Mouse (Mus musculus) liver, embryonic 14.5 days (tissue): ENCODE data around the gene Mllt3. TPM values are rescaled to one million over a fixed set of nuclear protein-coding genes. Genes with fewer than 3 reads are reported as not detected.

Source experiments
- ATAC-seq: fragments of 200-750 bp; cut with Nextera tagmentation; 2 replicates; pipeline ENCODE4 v1.8.0; 2017; ENCODE audit warnings: moderate number of reproducible peaks, mild to moderate bottlenecking, moderate library complexity; ENCODE audit not compliant: insufficient read depth
- DNase-seq, 3 experiments: peaks; one replicate each; pipeline ENCODE4 v3.0.0-alpha.2; 2012 to 2013; ENCODE audit warnings: low read depth in 3 of 3, low spot score in 3 of 3
- H3K27ac ChIP-seq: fragments of 300-500 bp; sonication (generic); 2 replicates; pipeline ENCODE4 v1.5.1; 2014; ENCODE audit warnings: moderate library complexity, mild to moderate bottlenecking, control low read depth, inconsistent platforms
- H3K27me3 ChIP-seq: fragments of 300-500 bp; sonication (generic); 2 replicates; pipeline ENCODE4 v1.6.1; 2014; ENCODE audit warnings: mild to moderate bottlenecking, low read length, moderate library complexity; ENCODE audit not compliant: control insufficient read depth, insufficient read depth
- H3K36me3 ChIP-seq: fragments of 300-500 bp; sonication (generic); replicated peaks from 2 replicates; pipeline ENCODE4 v1.6.1; 2014; ENCODE audit warnings: low read depth; ENCODE audit not compliant: control insufficient read depth, insufficient read depth
- H3K4me1 ChIP-seq, 2 experiments: fragments of 200-500 bp in 1 of 2; fragments of 300-500 bp in 1 of 2; sonication (generic) in 1 of 2; replicated peaks; 2 replicates each; pipeline ENCODE4 v1.6.1; 2012 to 2014; ENCODE audit warnings: antibody characterized with exemption in 1 of 2, inconsistent platforms in 1 of 2, low read length in 1 of 2; ENCODE audit not compliant: control insufficient read depth in 2 of 2, insufficient read depth in 2 of 2
- H3K4me2 ChIP-seq: fragments of 300-500 bp; sonication (generic); 2 replicates; pipeline ENCODE4 v1.6.1; 2014; ENCODE audit warnings: low read depth, mild to moderate bottlenecking, control low read depth, moderate library complexity
- H3K4me3 ChIP-seq, 2 experiments: fragments of 200-500 bp in 1 of 2; fragments of 300-500 bp in 1 of 2; sonication (generic) in 1 of 2; 2 replicates each; pipeline ENCODE4 v1.5.1; 2012 to 2014; ENCODE audit warnings: low read depth in 2 of 2, low read length in 2 of 2, mild to moderate bottlenecking in 2 of 2, control low read depth in 1 of 2, inconsistent platforms in 1 of 2, moderate library complexity in 1 of 2; ENCODE audit not compliant: insufficient read depth in 1 of 2
- H3K9ac ChIP-seq: fragments of 300-500 bp; sonication (generic); replicated peaks from 2 replicates; pipeline ENCODE4 v1.6.1; 2014; ENCODE audit warnings: mild to moderate bottlenecking, control low read depth, moderate library complexity
- H3K9me3 ChIP-seq: fragments of 300-500 bp; sonication (generic); 2 replicates; pipeline ENCODE4 v1.6.1; 2016; ENCODE audit warnings: low read length, mixed read lengths; ENCODE audit not compliant: control insufficient read depth
- CTCF ChIP-seq: IDR thresholded peaks from 2 replicates; pipeline ENCODE4 v1.5.1; 2016; ENCODE audit warnings: antibody characterized with exemption, low read depth, control low read depth
- EP300 ChIP-seq: IDR thresholded peaks from 2 replicates; pipeline ENCODE4 v1.6.1; 2016; ENCODE audit warnings: antibody characterized with exemption, low read depth
- WGBS: fragments of 180-500 bp; shearing (Covaris S2); extraction: QIAGEN DNeasy Blood & Tissue Kit; methylation state at CpG from one replicate; pipeline ENCODE4 v1.1.7; 2014; ENCODE audit not compliant: insufficient replicate concordance; 5-methylcytosine and 5-hydroxymethylcytosine counted together
- polyA plus RNA-seq, 2 experiments: library from polyadenylated mRNA; depleted of rRNA in 1 of 2; stranded (reverse) in 1 of 2; unstranded in 1 of 2; fragments of >200 nt; fragmentation: Nextera tagmentation in 1 of 2; extraction: Ambion mirVana in 1 of 2; gene quantifications; 2 replicates each; pipeline versions ENCODE4 v1.2.1 to v1.2.3; 2012 to 2014

Mllt3 gene
- polyA plus RNA-seq, 2 experiments = 52.8 to 87.7 TPM

DNA sequence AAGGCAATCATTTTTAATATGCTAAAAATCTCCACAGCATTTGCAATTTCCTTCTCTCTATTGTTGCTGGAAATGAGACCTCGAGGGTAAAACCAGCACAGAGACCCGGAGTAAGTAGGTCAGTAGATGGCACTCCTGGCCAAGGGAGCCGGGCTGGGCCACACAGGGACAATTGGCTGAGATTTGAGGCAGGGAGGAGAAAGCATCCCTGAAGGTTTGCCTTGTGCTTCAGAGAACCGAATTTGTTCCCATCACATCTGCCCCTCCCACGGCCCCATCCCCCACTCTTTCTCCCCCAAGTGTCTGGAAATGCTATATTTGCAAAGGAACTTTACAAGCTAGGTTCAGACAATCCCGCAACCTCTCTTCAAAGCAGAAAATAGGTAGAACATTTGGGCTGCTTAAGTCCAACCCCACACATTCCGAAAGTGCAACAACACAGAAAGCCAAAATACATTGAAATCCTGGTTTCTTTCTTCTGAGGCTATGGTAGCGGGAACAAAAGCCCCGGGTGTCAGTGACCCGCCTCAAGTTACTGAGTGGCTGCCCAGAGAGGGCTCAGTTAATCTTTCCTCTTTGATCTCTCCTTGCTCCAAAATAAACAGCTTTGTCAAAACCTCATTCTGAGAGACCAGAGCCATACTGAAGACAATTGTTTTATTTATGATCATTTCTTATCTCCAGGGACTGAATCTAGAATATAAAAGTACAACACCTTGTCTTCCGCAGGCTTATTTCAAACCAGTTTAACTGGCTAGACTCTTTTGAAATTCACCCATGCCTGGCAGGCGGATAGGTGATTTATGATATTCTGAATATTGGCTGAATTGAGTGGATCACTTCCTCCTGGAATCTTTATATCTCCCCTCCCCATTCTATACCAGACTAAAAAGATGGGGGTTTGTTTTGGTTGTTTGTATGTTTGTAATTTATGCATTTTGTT, 247.8 kb downstream of the Mllt3 start:
- DNase-seq = no peak
- no peak overlapping the region for H3K4me3 ChIP-seq
- WGBS = 54% methylated on average over 12 of the region's 12 CpGs
- H3K4me2 ChIP-seq = no peak overlapping the region
- ATAC-seq = no peak
- no peaks in the 10 kb centered on the region for H3K4me1 ChIP-seq
- H3K9ac ChIP-seq = no peak overlapping the region
- no peak overlapping the region for H3K27ac ChIP-seq
- TF ChIP-seq CTCF (peak; percentile 58), EP300 (no peak)
- no peaks in the 10 kb centered on the region for H3K27me3 ChIP-seq
- peaks cover 78% of the 10 kb centered on the region for H3K36me3 ChIP-seq
- H3K9me3 ChIP-seq = no peaks in the 10 kb centered on the region

DNA sequence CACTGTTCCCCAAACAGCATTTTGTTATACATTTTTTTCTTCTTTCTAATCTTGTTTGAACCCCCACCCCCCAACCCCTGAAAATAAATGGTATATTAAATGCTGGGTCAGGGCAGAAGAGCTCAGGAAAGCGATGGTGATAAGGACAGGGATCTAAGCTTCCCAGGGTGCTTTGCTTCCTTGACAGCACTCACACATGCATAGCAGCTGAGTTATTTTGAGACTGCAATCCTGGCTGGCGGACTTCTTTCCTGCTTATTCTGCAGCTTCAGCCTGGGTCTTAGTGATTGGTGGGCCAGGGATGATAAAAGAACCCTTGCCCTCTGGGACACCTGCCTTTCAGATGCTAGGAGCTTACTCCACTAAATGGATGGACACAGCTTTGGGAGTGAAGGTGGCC, 249.4 kb downstream of the Mllt3 start:
- no peak for DNase-seq
- no peaks in the 10 kb centered on the region for H3K4me1 ChIP-seq
- H3K36me3 ChIP-seq = peaks cover 77% of the 10 kb centered on the region
- no peak overlapping the region for H3K4me2 ChIP-seq
- WGBS = 68% methylated on average over 2 of the region's 2 CpGs
- H3K27ac ChIP-seq = no peak overlapping the region
- no peaks in the 10 kb centered on the region for H3K9me3 ChIP-seq
- no peak for ATAC-seq
- TF ChIP-seq CTCF (no peak), EP300 (no peak)
- no peak overlapping the region for H3K4me3 ChIP-seq
- no peaks in the 10 kb centered on the region for H3K27me3 ChIP-seq
- H3K9ac ChIP-seq = no peak overlapping the region

DNA sequence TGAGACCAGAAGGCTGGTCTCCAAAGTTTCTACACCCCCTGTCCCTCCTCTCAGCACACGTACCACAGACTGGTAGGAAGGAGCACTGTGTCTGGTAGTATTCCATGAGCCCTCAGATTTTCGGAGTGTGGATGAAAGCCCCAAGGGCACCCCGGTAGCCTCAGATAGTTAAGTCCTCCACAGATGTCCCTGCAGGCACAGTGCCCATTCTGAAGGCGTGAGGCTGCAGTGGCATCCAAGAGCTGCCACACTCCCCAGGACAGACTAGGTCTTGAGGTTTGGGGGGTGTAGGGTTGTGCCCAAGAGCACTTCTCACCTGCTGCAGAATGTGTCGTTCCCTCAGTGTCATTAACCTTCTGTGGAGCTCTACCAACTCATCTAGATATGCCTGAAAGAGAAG, 251.2 kb downstream of the Mllt3 start:
- Histone ChIP-seq H3K9me3 (no peaks in the 10 kb centered on the region), H3K27ac (no peak overlapping the region), H3K4me3 (no peak overlapping the region), H3K4me1 (no peaks in the 10 kb centered on the region), H3K9ac (no peak overlapping the region), H3K4me2 (no peak overlapping the region), H3K36me3 (peaks cover 70% of the 10 kb centered on the region), H3K27me3 (no peaks in the 10 kb centered on the region)
- ATAC-seq (no peak), DNase-seq (no peak)
- TF ChIP-seq CTCF (no peak), EP300 (no peak)
- WGBS = 77% methylated on average over 5 of the region's 5 CpGs

DNA sequence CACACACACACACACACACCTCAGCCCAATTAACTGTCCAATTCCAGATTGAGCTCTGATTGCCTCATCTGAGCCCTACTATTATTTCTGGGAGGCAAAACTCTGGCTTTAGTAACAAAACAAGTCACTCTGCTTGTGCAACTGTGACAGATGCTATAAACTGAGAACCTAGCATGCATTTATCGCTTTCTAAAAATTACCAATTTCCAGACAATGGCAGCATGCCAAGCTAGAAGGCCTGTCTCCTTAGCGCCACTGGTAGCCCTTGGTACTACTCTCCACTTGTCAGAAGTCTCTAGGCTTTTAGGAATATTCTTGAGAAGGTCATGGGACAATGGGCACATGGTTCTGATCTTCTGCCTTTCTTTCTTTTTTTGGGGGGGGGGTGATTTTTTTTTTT, 257.4 kb downstream of the Mllt3 start:
- no peak overlapping the region for H3K4me3 ChIP-seq
- H3K36me3 ChIP-seq = peaks cover 46% of the 10 kb centered on the region
- DNase-seq (no peak), ATAC-seq (no peak)
- TF ChIP-seq EP300 = no peak
- TF ChIP-seq CTCF = no peak
- H3K9ac ChIP-seq = no peak overlapping the region
- WGBS = 86% methylated on average over 2 of the region's 2 CpGs
- no peaks in the 10 kb centered on the region for H3K4me1 ChIP-seq
- H3K27me3 ChIP-seq = no peaks in the 10 kb centered on the region
- no peak overlapping the region for H3K27ac ChIP-seq
- H3K9me3 ChIP-seq = no peaks in the 10 kb centered on the region
- H3K4me2 ChIP-seq = no peak overlapping the region

DNA sequence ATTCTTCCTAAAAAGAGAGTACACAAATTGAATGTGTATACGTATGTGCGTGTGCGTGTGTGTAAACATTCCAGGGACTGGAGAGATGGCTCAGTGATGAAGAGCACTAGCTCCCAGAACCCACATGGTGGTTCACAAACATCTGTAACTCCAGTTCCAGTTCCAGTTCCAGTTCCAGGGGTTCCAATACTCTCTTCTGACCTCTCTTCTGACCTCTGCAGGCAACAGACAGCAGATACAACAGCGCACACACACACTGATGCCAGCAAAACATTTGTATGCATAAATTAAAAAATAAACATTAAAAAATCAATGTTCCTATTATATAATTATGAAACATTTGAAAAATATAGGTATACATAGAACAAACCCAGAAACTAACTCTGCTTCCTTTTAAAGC, 258.6 kb downstream of the Mllt3 start:
- no peak for ATAC-seq
- Histone ChIP-seq H3K9me3 (no peaks in the 10 kb centered on the region), H3K27me3 (no peaks in the 10 kb centered on the region), H3K4me2 (no peak overlapping the region), H3K27ac (no peak overlapping the region), H3K4me1 (no peaks in the 10 kb centered on the region), H3K4me3 (no peak overlapping the region), H3K36me3 (peaks cover 36% of the 10 kb centered on the region), H3K9ac (no peak overlapping the region)
- TF ChIP-seq CTCF (peak; percentile 7; the same call in 1 of the 2 replicates), EP300 (no peak)
- DNase-seq = no peak
- 97% methylated on average over 4 of the region's 4 CpGs for WGBS
